Mouse (Mus musculus) kidney, embryonic 14.5 days (tissue): ENCODE measurements around the gene Rad1. TPM values are rescaled to one million over a fixed set of nuclear protein-coding genes. Genes with fewer than 3 reads are reported as not detected.

Source experiments
- ATAC-seq: fragments of 200-750 bp; cut with Nextera tagmentation; 2 replicates; pipeline ENCODE4 v1.8.0; 2017; ENCODE audit warnings: moderate number of reproducible peaks, mild to moderate bottlenecking, moderate TSS enrichment, moderate library complexity; ENCODE audit not compliant: low FRiP score, low TSS enrichment
- H3K27ac ChIP-seq: fragments of 300-500 bp; sonication (generic); 2 replicates; pipeline ENCODE4 v1.5.1; 2014; ENCODE audit warnings: low read depth, mild to moderate bottlenecking, low read length, moderate library complexity, mixed read lengths
- H3K27me3 ChIP-seq: fragments of 300-500 bp; sonication (generic); 2 replicates; pipeline ENCODE4 v1.6.1; 2014; ENCODE audit warnings: mild to moderate bottlenecking, low read length; ENCODE audit not compliant: control insufficient read depth, insufficient read depth
- H3K36me3 ChIP-seq: fragments of 300-500 bp; sonication (generic); 2 replicates; pipeline ENCODE4 v1.6.1; 2014; ENCODE audit warnings: low read length, mixed read lengths; ENCODE audit not compliant: control insufficient read depth, insufficient read depth
- H3K4me1 ChIP-seq: fragments of 300-500 bp; sonication (generic); 2 replicates; pipeline ENCODE4 v1.6.1; 2014; ENCODE audit warnings: low read length, mixed read lengths; ENCODE audit not compliant: control insufficient read depth, insufficient read depth
- H3K4me2 ChIP-seq: fragments of 300-500 bp; sonication (generic); replicated peaks from 2 replicates; pipeline ENCODE4 v1.6.1; 2014; ENCODE audit warnings: low read depth, mild to moderate bottlenecking, low read length
- H3K4me3 ChIP-seq: fragments of 300-500 bp; sonication (generic); 2 replicates; pipeline ENCODE4 v1.5.1; 2014; ENCODE audit warnings: mild to moderate bottlenecking, low read length
- H3K9ac ChIP-seq: fragments of 300-500 bp; sonication (generic); 2 replicates; pipeline ENCODE4 v1.6.1; 2014; ENCODE audit warnings: low read depth, mild to moderate bottlenecking, low read length, moderate library complexity
- H3K9me3 ChIP-seq: fragments of 300-500 bp; sonication (generic); 2 replicates; pipeline ENCODE4 v1.6.1; 2016; ENCODE audit warnings: low read length; ENCODE audit not compliant: control insufficient read depth
- WGBS: fragments of 180-500 bp; shearing (Covaris S2); extraction: QIAGEN DNeasy Blood & Tissue Kit; methylation state at CpG from one replicate; pipeline ENCODE4 v1.1.7; 2014; 5-methylcytosine and 5-hydroxymethylcytosine counted together
- polyA plus RNA-seq: library from polyadenylated mRNA; unstranded; fragments of >200 nt; fragmentation: Nextera tagmentation; extraction: Ambion mirVana; gene quantifications from 2 replicates; pipeline ENCODE4 v1.2.1, GENCODE M21; 2014

Gene Rad1
- polyA plus RNA-seq, 1 experiment from 2014 or later = 29.1 TPM

DNA sequence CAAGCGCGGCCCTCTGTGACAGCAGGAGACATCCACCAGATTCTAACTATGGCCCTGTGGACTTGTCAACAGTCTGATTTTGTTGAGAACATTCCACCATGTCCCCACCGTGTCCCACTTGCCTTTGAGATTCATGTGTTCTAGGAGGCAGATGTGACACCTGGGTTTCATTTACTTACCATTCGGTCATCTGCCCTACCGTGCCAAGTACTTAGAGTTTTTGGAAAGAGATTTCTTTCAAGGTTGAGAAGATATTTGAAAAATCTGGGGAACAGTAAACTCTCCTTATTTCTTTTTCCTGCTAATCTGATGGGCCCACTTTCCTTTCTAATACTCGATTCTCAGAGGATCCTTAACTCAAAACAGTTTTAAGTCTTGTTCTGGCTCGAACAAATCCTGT is 50.2 kb downstream of the Rad1 start:
- H3K4me3 ChIP-seq = no peak overlapping the region
- H3K4me1 ChIP-seq = no peaks in the 10 kb centered on the region
- no peaks in the 10 kb centered on the region for H3K27me3 ChIP-seq
- no peak overlapping the region for H3K4me2 ChIP-seq
- H3K9ac ChIP-seq = no peak overlapping the region
- H3K36me3 ChIP-seq = no peaks in the 10 kb centered on the region
- WGBS = 87% methylated on average over 7 of the region's 7 CpGs
- H3K9me3 ChIP-seq = no peaks in the 10 kb centered on the region
- H3K27ac ChIP-seq = no peak overlapping the region
- no peak for ATAC-seq

DNA sequence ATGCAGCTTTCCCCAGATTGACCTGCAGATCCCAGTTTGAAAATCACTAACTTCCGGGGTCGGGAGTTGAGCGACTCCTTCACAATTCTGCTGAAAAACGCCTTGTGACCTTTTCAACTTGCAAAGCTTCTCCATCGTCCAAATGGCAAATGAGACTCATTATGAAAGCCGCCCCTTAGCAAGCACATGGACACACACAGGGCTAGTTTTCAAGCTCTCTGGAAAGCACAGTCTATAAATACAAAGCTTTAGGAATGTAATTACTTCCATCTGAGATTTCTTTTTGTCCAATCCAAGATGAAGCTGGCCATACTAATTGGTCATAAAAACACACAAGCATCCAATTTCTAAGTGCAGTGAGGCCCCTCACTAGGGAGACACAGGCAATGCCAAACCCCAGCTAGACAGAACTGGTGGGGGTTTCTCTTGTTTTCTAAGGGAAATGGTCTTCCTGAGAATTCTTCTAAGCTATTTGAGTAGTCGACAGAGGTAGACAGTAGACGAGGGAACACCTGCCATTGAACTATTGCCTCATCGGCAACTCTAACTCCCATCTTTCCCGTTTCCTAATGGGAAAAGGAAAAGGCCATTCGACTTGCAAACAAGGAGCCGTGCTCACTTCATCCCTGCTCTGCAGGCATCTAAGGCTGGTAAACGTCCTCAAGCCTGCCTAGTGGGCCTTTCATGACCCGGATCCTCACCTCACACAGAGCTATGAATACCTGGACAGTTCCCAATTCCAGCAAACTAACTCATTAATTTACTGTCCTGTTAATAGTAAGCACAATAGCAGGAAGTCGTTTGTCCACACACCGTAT is 54.7 kb downstream of the Rad1 start:
- ATAC-seq = no peak
- no peak overlapping the region for H3K4me3 ChIP-seq
- no peaks in the 10 kb centered on the region for H3K9me3 ChIP-seq
- no peaks in the 10 kb centered on the region for H3K4me1 ChIP-seq
- 62% methylated on average over 16 of the region's 16 CpGs for WGBS
- H3K4me2 ChIP-seq = no peak overlapping the region
- no peaks in the 10 kb centered on the region for H3K36me3 ChIP-seq
- H3K27ac ChIP-seq = no peak overlapping the region
- no peak overlapping the region for H3K9ac ChIP-seq
- no peaks in the 10 kb centered on the region for H3K27me3 ChIP-seq

Other genes starting within 250 kb of the Rad1 start
- gene Gm21973, start 160.6 kb upstream of the Rad1 start, polyA plus RNA-seq = not detected in 2 replicates
- gene Agxt2, start 127.5 kb upstream of the Rad1 start, polyA plus RNA-seq = 1.3 and 1.5 TPM in 2 replicates
- 17.1 and 20.3 TPM in 2 replicates for gene Dnajc21, start 15.5 kb upstream of the Rad1 start, polyA plus RNA-seq
- 127 and 165 TPM in 2 replicates for gene Brix1, start 71 bp upstream of the Rad1 start, polyA plus RNA-seq
- gene Ttc23l, start 72.7 kb downstream of the Rad1 start, polyA plus RNA-seq = not detected in 2 replicates
- 48.0 and 75.0 TPM in 2 replicates for gene Rai14, start 228.6 kb downstream of the Rad1 start, polyA plus RNA-seq